Mouse (Mus musculus) CH12.LX (cell line): ENCODE data around the gene Tas1r1.
A peak's percentile ranks its signal among the peaks of the same experiment; 100 is the strongest.

ENCODE experiments used
- CTCF ChIP-seq, 2 experiments: IDR thresholded peaks in 1 of 2; conservative IDR thresholded peaks in 1 of 2; 2 replicates each; pipeline ENCODE4 v1.5.1; 2011 to 2012; ENCODE audit warnings: low read depth in 2 of 2, low read length in 2 of 2, improper control_type of control experiment in 1 of 2, inconsistent platforms in 1 of 2, mild to moderate bottlenecking in 1 of 2, moderate library complexity in 1 of 2
- E2F4 ChIP-seq: IDR thresholded peaks from 2 replicates; pipeline ENCODE4 v1.6.1; 2011; ENCODE audit warnings: low read depth, low read length, improper control_type of control experiment; ENCODE audit not compliant: insufficient replicate concordance
- EP300 ChIP-seq: IDR thresholded peaks from 2 replicates; pipeline ENCODE4 v1.6.1; 2011; ENCODE audit warnings: low read length, improper control_type of control experiment
- HCFC1 ChIP-seq: IDR thresholded peaks from 2 replicates; pipeline ENCODE4 v1.6.1; 2012; ENCODE audit warnings: low read depth, mild to moderate bottlenecking, inconsistent platforms, low read length, improper control_type of control experiment
- KAT2A ChIP-seq: IDR thresholded peaks from 2 replicates; pipeline ENCODE4 v1.6.1; 2012; ENCODE audit warnings: low read length, improper control_type of control experiment, inconsistent platforms; ENCODE audit not compliant: insufficient replicate concordance
- RCOR1 ChIP-seq: conservative IDR thresholded peaks from 2 replicates; pipeline ENCODE4 v1.6.1; 2012; ENCODE audit warnings: low read depth, mild to moderate bottlenecking, inconsistent platforms, low read length, improper control_type of control experiment
- ZNF384 ChIP-seq: IDR thresholded peaks from 2 replicates; pipeline ENCODE4 v1.6.1; 2012; ENCODE audit warnings: low read depth, low read length, improper control_type of control experiment, inconsistent platforms

DNA sequence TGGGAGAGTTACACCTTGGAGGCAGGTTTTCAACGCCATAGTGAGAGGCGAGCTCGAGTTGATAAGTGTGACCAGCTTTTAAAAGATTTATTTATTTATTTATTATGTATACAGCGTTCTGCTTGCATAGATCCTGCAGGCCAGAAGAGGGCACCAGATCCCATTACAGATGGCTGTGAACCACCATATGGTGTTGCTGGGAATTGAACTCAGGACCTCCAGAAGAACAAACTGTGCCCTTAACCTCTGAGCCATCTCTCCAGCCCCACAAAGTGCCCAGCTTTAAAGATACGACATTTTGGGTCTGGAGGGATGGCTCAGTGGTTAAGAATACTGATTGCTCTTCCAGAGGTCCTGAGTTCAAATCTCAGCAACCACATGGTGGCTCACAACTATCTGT lies 9.3 kb downstream of the Tas1r1 start:
- no peak for TF ChIP-seq E2F4
- TF ChIP-seq EP300, result no peak
- TF ChIP-seq CTCF (conservative IDR thresholded peaks at IDR 0.05 in 1 of 2, IDR thresholded peaks at IDR 0.05 in 1 of 2; ENCODE audit: low read depth in 2 of 2, low read length in 2 of 2), result peak in 1 of 2 experiments; percentile 57; a peak in 2 of 4 replicates
- no peak for TF ChIP-seq ZNF384
- no peak for TF ChIP-seq HCFC1
- no peak for TF ChIP-seq RCOR1
- no peak for TF ChIP-seq KAT2A
